Mouse (Mus musculus): ENCODE measurements around the gene Pde4d.
"Not testable (repeated sequence)": the region's sequence is repeated elsewhere in the genome, so short reads cannot be mapped to it uniquely, and the experiment has no call there.

The Pde4d gene

DNA sequence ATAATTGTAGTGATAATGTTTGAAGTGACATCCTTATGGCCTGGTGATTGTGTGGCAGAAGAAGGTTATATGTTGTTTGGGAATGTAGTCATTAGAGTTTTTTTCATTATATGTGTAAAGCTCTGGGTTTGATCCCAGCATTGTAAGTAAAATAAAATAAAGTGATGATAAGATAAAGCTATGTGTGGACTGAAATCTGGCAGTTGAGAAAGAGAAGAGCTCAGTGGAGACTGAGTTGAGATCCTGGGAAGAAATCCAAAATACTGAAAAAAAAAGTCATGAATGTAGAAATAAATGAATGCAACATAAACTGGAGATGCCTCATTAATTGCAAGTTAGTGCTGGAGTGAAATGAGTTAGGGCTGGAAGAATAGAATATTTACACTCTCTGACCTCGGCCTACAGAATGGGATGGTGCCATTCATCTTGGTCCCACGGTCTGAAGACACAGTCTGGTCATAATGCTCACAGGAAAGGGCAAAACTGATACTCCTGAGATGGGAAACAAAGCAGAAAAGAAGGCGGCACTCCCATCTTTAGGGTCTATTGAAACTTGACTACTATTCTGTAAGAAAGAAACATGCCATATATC, 319.8 kb downstream of the Pde4d start:
- ChIA-PET POLR2A (no interaction called here), CTCF (no interaction called here)

- ChIA-PET CTCF (no interaction called here), POLR2A (no interaction called here)
Measured at GRCm38 (mm10) chr13:108772386-108772785, 322.6 kb downstream of the Pde4d start.

DNA sequence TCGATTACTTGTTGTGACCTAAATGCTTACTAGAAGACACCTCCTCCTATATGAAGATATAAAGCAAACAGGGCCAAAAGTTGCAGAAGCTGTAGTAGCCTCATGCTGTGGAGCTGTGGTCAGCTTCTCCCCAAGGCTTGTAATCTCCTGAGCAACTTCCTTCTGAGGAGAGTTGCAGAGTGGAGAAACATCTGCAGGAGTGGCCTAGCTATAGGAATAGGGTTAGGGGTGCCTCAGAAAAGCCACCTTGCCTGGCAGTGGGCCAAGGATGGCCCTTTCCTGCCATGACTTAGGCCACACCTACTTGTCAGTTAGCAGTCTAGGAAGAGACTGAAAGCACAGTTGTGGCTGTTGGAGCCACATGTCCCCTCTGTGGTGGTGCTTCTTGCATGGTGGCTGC, 325.2 kb downstream of the Pde4d start:
- POLR2A ChIA-PET, result interaction anchor here in 1 of 4 experiments (0.6 kb wide), 1 partner anchor 121 kb away, joined by 5 read pairs; no protein-coding TSS in a partner anchor
- CTCF ChIA-PET, result no interaction called here

GRCm38 (mm10) chr13:108775882-108776281, 326.1 kb downstream of the Pde4d start:
- CTCF ChIA-PET, result no interaction called here
- POLR2A ChIA-PET, result no interaction called here

DNA sequence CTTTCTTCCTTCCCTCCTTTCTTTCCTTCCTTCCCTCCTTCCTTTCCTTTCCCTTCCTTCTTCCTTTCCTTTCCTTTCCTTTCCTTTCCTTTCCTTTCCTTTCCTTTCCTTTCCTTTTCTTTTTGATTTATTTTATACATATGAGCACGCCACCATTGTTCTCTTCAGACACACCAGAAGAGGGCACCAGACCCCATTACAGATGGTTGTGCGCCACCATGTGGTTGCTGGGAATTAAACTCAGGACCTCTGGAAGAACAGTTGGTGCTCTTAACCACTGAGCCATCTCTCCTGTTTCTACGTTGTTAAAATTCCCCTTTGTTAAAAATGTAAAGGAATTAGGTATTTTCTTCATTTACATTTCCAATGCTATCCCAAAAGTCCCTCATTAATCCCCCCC, 347.9 kb downstream of the Pde4d start:
- POLR2A ChIA-PET, result not testable (repeated sequence)
- CTCF ChIA-PET, result interaction anchor here in 1 of 4 experiments (1.4 kb wide), 1 partner anchor 406 kb away, joined by 3 read pairs; no protein-coding TSS in a partner anchor

DNA sequence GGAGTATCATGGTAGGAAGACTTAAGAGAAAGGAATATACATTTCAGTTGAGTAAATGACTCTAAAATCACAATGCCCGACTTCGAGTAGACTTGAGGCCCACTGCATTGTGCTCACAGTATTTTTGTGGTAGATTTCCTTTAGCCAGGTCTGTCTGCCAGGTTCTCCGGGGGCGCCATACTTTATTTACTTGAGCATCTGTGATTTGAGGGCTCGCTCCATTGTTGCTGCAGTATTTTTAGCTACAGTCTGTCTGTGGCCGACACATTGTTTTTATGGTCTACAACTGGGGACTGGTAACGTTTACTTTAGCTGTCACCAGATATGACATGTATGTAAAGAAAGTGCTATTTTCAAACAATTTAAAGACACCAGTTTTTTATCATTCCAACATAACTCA, 359.4 kb downstream of the Pde4d start:
- POLR2A ChIA-PET, result no interaction called here
- CTCF ChIA-PET, result no interaction called here

GRCm38 (mm10) chr13:108812956-108813355, 363.2 kb downstream of the Pde4d start:
- CTCF ChIA-PET, result interaction anchor here in 2 of 4 experiments (0.6 to 1.1 kb wide), 2 partner anchors 13 to 720 kb away, joined by 3 read pairs; no protein-coding TSS in a partner anchor
- POLR2A ChIA-PET, result interaction anchor here in 1 of 4 experiments (0.5 kb wide), 1 partner anchor 108 kb away, joined by 3 read pairs; no protein-coding TSS in a partner anchor

GRCm38 (mm10) chr13:108819846-108820408, 370.2 kb downstream of the Pde4d start:
- POLR2A ChIA-PET, result no interaction called here
- CTCF ChIA-PET, result interaction anchor here in 1 of 4 experiments (0.5 kb wide), 1 partner anchor 135 kb away, joined by 5 read pairs; no protein-coding TSS in a partner anchor

- CTCF ChIA-PET, result no interaction called here
- POLR2A ChIA-PET, result no interaction called here
Measured at GRCm38 (mm10) chr13:108820487-108820886, 370.7 kb downstream of the Pde4d start.

GRCm38 (mm10) chr13:108821270-108821669, 371.5 kb downstream of the Pde4d start:
- ChIA-PET CTCF (no interaction called here), POLR2A (no interaction called here)

GRCm38 (mm10) chr13:108824638-108825310, 375.0 kb downstream of the Pde4d start:
- POLR2A ChIA-PET, result no interaction called here
- CTCF ChIA-PET, result no interaction called here

GRCm38 (mm10) chr13:108825501-108825900, 375.8 kb downstream of the Pde4d start:
- ChIA-PET POLR2A (no interaction called here), CTCF (no interaction called here)

DNA sequence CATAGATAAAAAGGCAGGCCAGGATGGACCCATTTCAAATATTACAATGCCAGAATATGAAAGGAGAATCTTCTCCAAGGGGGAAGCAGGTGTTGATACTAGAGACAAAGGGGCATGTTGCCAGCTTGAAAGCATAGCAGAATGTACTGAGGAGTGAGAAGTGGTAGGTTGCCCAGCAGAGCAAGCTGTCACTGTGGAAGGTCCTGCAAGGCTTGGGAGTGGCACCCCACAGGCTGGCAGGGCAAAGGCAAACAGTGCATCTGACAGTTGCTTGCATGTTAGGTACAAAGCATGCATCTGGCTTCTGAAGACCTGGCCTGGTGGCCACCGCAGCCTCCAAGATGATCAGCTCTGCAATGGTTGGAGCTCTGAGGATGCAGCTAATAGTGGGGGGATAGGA, 384.4 kb downstream of the Pde4d start:
- ChIA-PET CTCF (no interaction called here), POLR2A (no interaction called here)

GRCm38 (mm10) chr13:108836314-108836713, 386.6 kb downstream of the Pde4d start:
- ChIA-PET CTCF (no interaction called here), POLR2A (no interaction called here)

DNA sequence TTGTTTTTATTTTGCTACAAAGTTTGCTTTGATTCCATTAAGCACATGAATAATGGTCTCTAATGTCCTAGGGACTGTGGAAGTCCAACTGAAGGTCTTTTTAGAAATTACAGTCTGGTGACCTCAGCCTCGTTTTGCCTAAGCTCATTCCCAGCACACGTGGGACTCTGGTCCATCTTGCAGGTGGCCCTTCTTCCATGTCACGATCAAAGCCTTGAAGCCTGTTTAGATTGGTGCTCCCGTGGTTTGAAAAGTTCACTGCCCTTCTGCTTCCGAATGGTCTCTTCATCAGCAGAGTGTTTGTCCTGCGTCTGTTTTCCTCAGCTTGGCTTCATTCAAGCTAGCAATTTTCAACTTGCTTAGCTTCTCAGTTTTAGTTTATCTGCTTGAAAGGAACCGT, 389.4 kb downstream of the Pde4d start:
- POLR2A ChIA-PET, result no interaction called here
- CTCF ChIA-PET, result interaction anchor here in 1 of 4 experiments (0.5 kb wide), 1 partner anchor 774 kb away, joined by 4 read pairs; no protein-coding TSS in a partner anchor

- POLR2A ChIA-PET, result interaction anchor here in 1 of 4 experiments (0.5 kb wide), 1 partner anchor 1820 kb away, joined by 4 read pairs; no protein-coding TSS in a partner anchor
- CTCF ChIA-PET, result interaction anchor here in 1 of 4 experiments (0.6 kb wide), 1 partner anchor 119 kb away, joined by 6 read pairs; no protein-coding TSS in a partner anchor
Measured at GRCm38 (mm10) chr13:108854090-108854489, 404.3 kb downstream of the Pde4d start.

DNA sequence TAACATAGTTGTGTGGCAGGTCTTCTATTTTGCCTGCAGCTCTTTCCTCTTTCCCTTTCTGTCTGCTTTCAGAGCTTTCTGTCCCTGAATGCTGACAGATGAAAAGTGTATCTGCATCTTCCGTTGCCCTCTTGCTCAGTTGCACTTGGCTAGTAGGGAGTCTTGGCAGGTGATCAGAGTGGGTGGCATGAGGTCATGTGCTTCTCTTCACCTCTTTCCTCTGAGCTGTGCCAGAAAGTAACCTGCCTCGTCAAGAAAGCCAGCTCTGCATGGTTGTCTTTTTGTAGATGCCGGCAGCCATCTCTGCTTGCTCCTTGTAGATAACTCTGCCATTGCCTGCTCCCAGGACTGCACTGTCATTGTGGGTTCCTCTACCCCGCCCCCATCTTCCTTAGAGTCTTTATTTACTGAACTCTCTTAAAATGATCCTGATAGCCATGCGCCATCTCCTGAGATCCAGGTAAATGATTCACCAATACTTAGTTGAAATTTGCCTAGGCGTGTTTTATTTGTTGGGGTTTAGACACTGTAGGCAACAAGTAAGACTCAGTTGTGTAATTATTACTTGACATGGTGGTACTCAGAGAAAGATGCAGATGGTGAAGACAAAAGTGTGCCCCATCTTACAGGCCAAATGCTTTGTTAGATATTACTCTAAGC, 407.2 kb downstream of the Pde4d start:
- ChIA-PET POLR2A (no interaction called here), CTCF (no interaction called here)

DNA sequence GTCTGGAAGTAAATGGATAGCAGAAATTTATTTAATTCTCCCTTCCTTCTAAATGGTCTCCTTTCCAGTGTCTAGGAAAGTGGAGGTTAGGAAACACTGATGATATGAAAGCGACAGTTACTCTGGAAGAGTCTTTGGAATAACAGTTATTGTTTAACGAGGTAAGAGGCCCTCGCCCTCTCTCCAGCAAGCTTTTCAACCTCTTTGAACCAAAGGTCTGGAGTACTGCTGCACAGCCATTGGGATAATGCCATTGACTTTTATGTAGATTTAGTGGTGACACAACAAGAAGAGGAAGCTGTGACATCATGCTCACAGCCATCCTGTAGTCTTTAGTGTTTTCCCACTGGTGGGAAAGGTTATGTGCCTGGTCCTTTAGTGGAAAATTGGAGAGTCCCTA, 409.6 kb downstream of the Pde4d start:
- CTCF ChIA-PET, result no interaction called here
- POLR2A ChIA-PET, result no interaction called here

DNA sequence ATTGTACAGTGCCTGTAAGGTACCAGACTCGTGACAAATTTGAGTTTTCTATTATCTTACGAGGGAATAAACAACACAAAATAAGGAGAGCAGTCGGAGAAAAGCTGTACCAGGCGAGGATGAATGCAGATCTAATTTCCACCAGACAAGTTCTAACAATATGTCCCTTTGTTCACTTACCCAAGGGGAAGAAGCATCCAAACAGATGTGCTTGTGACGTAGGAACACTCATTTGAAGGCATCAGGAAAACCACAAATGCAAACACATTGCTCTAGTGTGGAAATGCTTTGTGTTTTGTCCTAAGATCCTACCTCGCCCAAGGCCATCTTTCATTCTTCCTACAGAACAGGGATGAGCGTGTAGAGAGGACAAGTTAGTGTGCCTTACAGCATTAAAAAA, 411.0 kb downstream of the Pde4d start:
- ChIA-PET POLR2A (no interaction called here), CTCF (no interaction called here)

GRCm38 (mm10) chr13:108861707-108862106, 412.0 kb downstream of the Pde4d start:
- POLR2A ChIA-PET, result no interaction called here
- CTCF ChIA-PET, result no interaction called here

- POLR2A ChIA-PET, result no interaction called here
- CTCF ChIA-PET, result no interaction called here
Measured at GRCm38 (mm10) chr13:108862173-108862572, 412.4 kb downstream of the Pde4d start.
